Mouse (Mus musculus) cerebellum, adult 2 months (tissue): ENCODE data around the gene Smarca4.

ENCODE experiments used
- CTCF ChIP-seq: fragments of 200-500 bp; IDR thresholded peaks from 2 replicates; pipeline ENCODE4 v1.5.1; 2011; ENCODE audit warnings: low read depth, mild to moderate bottlenecking, control low read depth, low read length, moderate library complexity, borderline replicate concordance; ENCODE audit not compliant: insufficient read depth
- POLR2A ChIP-seq: fragments of 200-500 bp; IDR thresholded peaks from 2 replicates; pipeline ENCODE4 v1.6.1; 2011; ENCODE audit warnings: low read length, control low read depth, borderline replicate concordance; ENCODE audit not compliant: insufficient read depth

DNA sequence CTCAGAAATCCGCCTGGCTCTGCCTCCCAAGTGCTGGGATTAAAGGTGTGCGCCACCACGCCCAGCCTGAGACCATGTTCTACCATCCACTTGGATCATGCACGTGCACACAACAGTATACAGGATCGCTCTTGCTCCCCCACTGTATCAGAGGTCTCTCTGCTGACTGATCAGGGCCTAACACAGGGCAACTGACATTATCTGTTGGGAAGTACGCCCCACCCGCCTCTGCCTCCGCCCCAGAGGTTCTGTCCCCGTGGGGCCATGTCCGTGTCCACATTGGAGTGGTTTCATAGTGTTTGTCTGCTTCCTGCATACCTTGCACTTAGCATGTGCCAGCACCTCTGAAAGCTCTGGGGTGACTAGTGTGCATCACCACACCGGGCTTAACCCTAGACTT is 125.5 kb downstream of the Smarca4 start:
- TF ChIP-seq POLR2A, result no peak
- no peak for TF ChIP-seq CTCF
